Mouse (Mus musculus) Patski (cell line): ENCODE results near the gene Inpp5a. TPM values are rescaled to one million over a fixed set of nuclear protein-coding genes. Genes with fewer than 3 reads are reported as not detected.

Source experiments
- ATAC-seq: fragments of 100-300 bp; one replicate; pipeline ENCODE4 v1.8.0; 2021
- CTCF ChIA-PET: fragments of 350-600 bp; sonication (Branson Sonifier 250); formaldehyde crosslinking; loops from one replicate; lab custom pipeline; 2022; ENCODE audit warnings: inconsistent platforms; lab: Charles Lee
- POLR2A ChIA-PET: fragments of 350-600 bp; sonication (Branson Sonifier 250); formaldehyde crosslinking; loops from one replicate; lab custom pipeline; 2022; ENCODE audit warnings: antibody characterized with exemption, inconsistent platforms; lab: Charles Lee
- DNase-seq: peaks from one replicate; pipeline ENCODE4 v3.0.0-alpha.2; 2011; ENCODE audit warnings: low read depth, low spot score
- H3K27me3 ChIP-seq: fragments of 371-371 bp; one replicate; pipeline ENCODE4 v1.5.1; 2021
- CTCF ChIP-seq: fragments of 100-300 bp; IDR thresholded peaks from one replicate; pipeline ENCODE4 v1.5.1; 2021
- in situ Hi-C: fragments of 300-500 bp; cut with MboI; formaldehyde crosslinking; loops from 3 replicates; pipeline ENCODE4 v1.11.1; 2018; ENCODE audit warnings: low pct_unique_long_range_greater_than_20kb, mixed read lengths
- polyA plus RNA-seq: library from polyadenylated mRNA; unstranded; gene quantifications from one replicate; pipeline ENCODE4 v1.2.3, GENCODE M21; 2021

Inpp5a gene
- polyA plus RNA-seq, 1 experiment from 2014 or later: 25.5 TPM

GRCm38 (mm10) chr7:139468440-139468839 is 79.5 kb downstream of the Inpp5a start:
- no peaks in the 10 kb centered on the region for H3K27me3 ChIP-seq
- in situ Hi-C loops: no loop called here
- ChIA-PET CTCF (interaction anchor here (1.0 to 5.4 kb wide), 5 partner anchors 23 to 234 kb away, joined by 3 to 38 read pairs (median 3); no protein-coding TSS in a partner anchor), POLR2A (interaction anchor here (1.1 kb wide), 1 partner anchor 78 kb away, joined by 4 read pairs; no protein-coding TSS in a partner anchor)
- TF ChIP-seq CTCF: no peak
- peak; percentile 68 for ATAC-seq
- no peak for DNase-seq

GRCm38 (mm10) chr7:139469457-139469856 is 80.5 kb downstream of the Inpp5a start:
- CTCF ChIA-PET: interaction anchor here (0.7 to 5.4 kb wide), 4 partner anchors 15 to 235 kb away, joined by 3 to 38 read pairs (median 3); no protein-coding TSS in a partner anchor

GRCm38 (mm10) chr7:139470481-139470880 is 81.6 kb downstream of the Inpp5a start:
- DNase-seq: no peak
- no peaks in the 10 kb centered on the region for H3K27me3 ChIP-seq
- in situ Hi-C loops: loop anchor here (10.0 kb wide), 1 partner anchor 346 kb away; no protein-coding TSS in a partner anchor
- ChIA-PET CTCF (interaction anchor here (1.5 to 5.4 kb wide), 2 partner anchors 72 to 167 kb away, joined by 3 to 38 read pairs; no protein-coding TSS in a partner anchor), POLR2A (interaction anchor here (0.9 kb wide), 1 partner anchor 222 kb away, joined by 3 read pairs; the partner anchor contains the start of gene Pwwp2b)
- no peak for TF ChIP-seq CTCF
- no peak for ATAC-seq

More at GRCm38 (mm10) chr7:139469457-139469856, 80.5 kb downstream of the Inpp5a start:
- TF ChIP-seq CTCF: no peak
- in situ Hi-C loops: no loop called here
- ATAC-seq (no peak), DNase-seq (no peak)
- POLR2A ChIA-PET: no interaction called here
- H3K27me3 ChIP-seq: no peaks in the 10 kb centered on the region

- in situ Hi-C loops: loop anchor here (10.0 kb wide), 1 partner anchor 347 kb away; no protein-coding TSS in a partner anchor
- ChIA-PET POLR2A (no interaction called here), CTCF (interaction anchor here (1.2 to 9.2 kb wide), 4 partner anchors 59 to 238 kb away, joined by 3 to 110 read pairs (median 5); no protein-coding TSS in a partner anchor)
- DNase-seq (no peak), ATAC-seq (no peak)
- no peak for TF ChIP-seq CTCF
- H3K27me3 ChIP-seq: no peaks in the 10 kb centered on the region
Observed at GRCm38 (mm10) chr7:139472052-139472451, 83.1 kb downstream of the Inpp5a start.

GRCm38 (mm10) chr7:139472865-139473549 is 84.1 kb downstream of the Inpp5a start:
- ChIA-PET POLR2A (interaction anchor here (1.4 kb wide), 1 partner anchor 171 kb away, joined by 7 read pairs; no protein-coding TSS in a partner anchor), CTCF (interaction anchor here (0.9 to 9.2 kb wide), 11 partner anchors 60 to 254 kb away, joined by 3 to 110 read pairs (median 4); partner anchors contain the start of gene Inpp5a)
- ATAC-seq (peak; percentile 55), DNase-seq (no peak)
- TF ChIP-seq CTCF: peak; percentile 97
- in situ Hi-C loops: loop anchor here (10.0 kb wide), 1 partner anchor 348 kb away; no protein-coding TSS in a partner anchor
- no peaks in the 10 kb centered on the region for H3K27me3 ChIP-seq

- DNase-seq (no peak), ATAC-seq (no peak)
- no peak for TF ChIP-seq CTCF
- H3K27me3 ChIP-seq: no peaks in the 10 kb centered on the region
- ChIA-PET CTCF (interaction anchor here (0.6 to 9.2 kb wide), 6 partner anchors 8 to 251 kb away, joined by 3 to 110 read pairs (median 4); no protein-coding TSS in a partner anchor), POLR2A (no interaction called here)
- in situ Hi-C loops: loop anchor here (5.0 to 10.0 kb wide), 3 partner anchors 174 to 351 kb away; no protein-coding TSS in a partner anchor
Observed at GRCm38 (mm10) chr7:139475896-139476295, 87.0 kb downstream of the Inpp5a start.

GRCm38 (mm10) chr7:139476700-139477099 is 87.8 kb downstream of the Inpp5a start:
- ChIA-PET CTCF (interaction anchor here (9.2 kb wide), 1 partner anchor 174 kb away, joined by 110 read pairs; no protein-coding TSS in a partner anchor), POLR2A (no interaction called here)
- DNase-seq (no peak), ATAC-seq (no peak)
- no peaks in the 10 kb centered on the region for H3K27me3 ChIP-seq
- in situ Hi-C loops: loop anchor here (5.0 to 10.0 kb wide), 3 partner anchors 174 to 352 kb away; no protein-coding TSS in a partner anchor
- TF ChIP-seq CTCF: no peak

- H3K27me3 ChIP-seq: no peaks in the 10 kb centered on the region
- no peak for ATAC-seq
- DNase-seq: no peak
- in situ Hi-C loops: loop anchor here (5.0 to 10.0 kb wide), 3 partner anchors 175 to 353 kb away; no protein-coding TSS in a partner anchor
- POLR2A ChIA-PET: no interaction called here
- TF ChIP-seq CTCF: no peak
- CTCF ChIA-PET: interaction anchor here (0.9 to 9.2 kb wide), 4 partner anchors 13 to 175 kb away, joined by 3 to 110 read pairs (median 6); no protein-coding TSS in a partner anchor
Observed at GRCm38 (mm10) chr7:139477748-139478147, 88.8 kb downstream of the Inpp5a start.

GRCm38 (mm10) chr7:139479077-139479476 is 90.2 kb downstream of the Inpp5a start:
- CTCF ChIA-PET: interaction anchor here (1.6 to 9.2 kb wide), 3 partner anchors 12 to 177 kb away, joined by 6 to 110 read pairs (median 6); no protein-coding TSS in a partner anchor
- H3K27me3 ChIP-seq: no peaks in the 10 kb centered on the region
- DNase-seq (no peak), ATAC-seq (no peak)
- in situ Hi-C loops: loop anchor here (5.0 to 10.0 kb wide), 3 partner anchors 177 to 354 kb away; no protein-coding TSS in a partner anchor
- POLR2A ChIA-PET: no interaction called here
- TF ChIP-seq CTCF: no peak

- ATAC-seq (no peak), DNase-seq (no peak)
- ChIA-PET POLR2A (no interaction called here), CTCF (interaction anchor here (2.1 to 9.2 kb wide), 2 partner anchors 11 to 177 kb away, joined by 6 to 110 read pairs; no protein-coding TSS in a partner anchor)
- no peak for TF ChIP-seq CTCF
- no peaks in the 10 kb centered on the region for H3K27me3 ChIP-seq
- in situ Hi-C loops: loop anchor here (5.0 to 10.0 kb wide), 3 partner anchors 177 to 355 kb away; no protein-coding TSS in a partner anchor
Observed at GRCm38 (mm10) chr7:139479626-139480025, 90.7 kb downstream of the Inpp5a start.
